Mouse (Mus musculus) ES-CJ7 (cell line): ENCODE measurements at regions not wholly inside any gene's neighbourhood (a gene's known extent, or its start where the extent isn't known, plus 50 kb on each side); places are given as distances from the start of the nearest gene placed in this dataset.

Experiments used
- DNase-seq: peaks from one replicate; pipeline ENCODE4 v3.0.0; 2011; ENCODE audit warnings: low read depth, low spot score

- DNase-seq, result no peak
These were observed 245.7 kb downstream of the Flrt2 start for GRCm38 (mm10) chr12:95937705-95938104.

- no peak for DNase-seq
These were observed 248.5 kb downstream of the Flrt2 start for GRCm38 (mm10) chr12:95940465-95941012.

- no peak for DNase-seq
These were observed 267.9 kb downstream of the Flrt2 start for GRCm38 (mm10) chr12:95959786-95960504.

GRCm38 (mm10) chr12:95960505-95960871 is 268.5 kb downstream of the Flrt2 start:
- DNase-seq, result peak; percentile 4

- DNase-seq, result no peak
These were observed 270.8 kb downstream of the Flrt2 start for GRCm38 (mm10) chr12:95962817-95963216.

GRCm38 (mm10) chr12:95988669-95989288 is 296.8 kb downstream of the Flrt2 start:
- no peak for DNase-seq

GRCm38 (mm10) chr12:95994963-95995362 is 302.9 kb downstream of the Flrt2 start:
- DNase-seq, result no peak

- no peak for DNase-seq
These were observed 338.2 kb downstream of the Flrt2 start for GRCm38 (mm10) chr12:96030180-96030579.

- DNase-seq, result no peak
These were observed 383.3 kb downstream of the Flrt2 start for GRCm38 (mm10) chr12:96075365-96075764.

GRCm38 (mm10) chr12:96090995-96091394 is 399.0 kb downstream of the Flrt2 start:
- DNase-seq, result no peak

GRCm38 (mm10) chr12:96106254-96106653 is 414.2 kb downstream of the Flrt2 start:
- no peak for DNase-seq

GRCm38 (mm10) chr12:96114727-96115379 is 422.8 kb downstream of the Flrt2 start:
- no peak for DNase-seq

GRCm38 (mm10) chr12:96117553-96117952 is 425.5 kb downstream of the Flrt2 start:
- DNase-seq, result no peak

- no peak for DNase-seq
These were observed 432.3 kb downstream of the Flrt2 start for GRCm38 (mm10) chr12:96124156-96124931.

GRCm38 (mm10) chr12:96129870-96130454 is 437.9 kb downstream of the Flrt2 start:
- DNase-seq, result no peak

- no peak for DNase-seq
These were observed 438.9 kb downstream of the Flrt2 start for GRCm38 (mm10) chr12:96130796-96131512.

- no peak for DNase-seq
These were observed 442.1 kb downstream of the Flrt2 start for GRCm38 (mm10) chr12:96134136-96134535.

- DNase-seq, result no peak
These were observed 449.7 kb downstream of the Flrt2 start for GRCm38 (mm10) chr12:96141748-96142147.

GRCm38 (mm10) chr12:96154095-96154494 is 462.1 kb downstream of the Flrt2 start:
- DNase-seq, result no peak

- no peak for DNase-seq
These were observed 475.5 kb downstream of the Flrt2 start for GRCm38 (mm10) chr12:96167551-96167950.

GRCm38 (mm10) chr12:96198928-96199327 is 506.9 kb downstream of the Flrt2 start:
- DNase-seq, result no peak
